In the genomic region with DNA sequence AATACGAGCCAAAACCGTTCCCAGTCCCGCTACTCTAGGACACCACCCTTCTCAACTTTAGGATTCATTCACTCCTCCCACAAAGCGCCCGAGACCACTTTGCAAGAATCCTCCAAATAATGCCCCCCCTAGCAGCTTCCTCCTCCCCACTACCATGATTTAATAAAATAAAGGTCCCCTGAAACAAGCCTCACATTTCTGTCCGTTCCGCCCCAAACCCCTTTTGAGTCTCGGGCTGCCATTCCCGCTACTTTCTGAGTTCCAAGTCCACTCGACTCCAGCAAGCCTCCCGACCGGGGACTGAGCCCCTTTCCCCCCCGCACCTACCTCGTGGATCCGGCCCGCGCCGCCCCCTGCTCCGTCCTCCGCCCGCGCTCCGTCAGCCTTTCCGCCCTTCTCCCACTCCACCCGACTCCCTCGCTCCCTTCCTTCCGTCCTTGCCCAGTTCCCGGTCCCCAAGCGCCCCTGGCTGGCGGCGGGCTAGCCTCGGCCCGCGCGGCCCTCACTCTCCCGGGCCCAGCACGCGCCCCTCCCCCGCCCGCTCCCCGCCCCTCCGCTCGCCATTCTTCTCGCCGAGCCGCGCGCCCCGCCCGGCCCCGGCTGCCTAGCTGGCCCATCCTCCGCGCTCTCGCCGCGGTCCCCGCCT, we compare ENCODE assay signal across 8 mouse cellular contexts. TPM values are rescaled to one million over a fixed set of nuclear protein-coding genes. Genes with fewer than 3 reads are reported as not detected.
DNase-seq lines count a peak whose midpoint lies in the region; ATAC-seq and TF ChIP-seq lines count a peak whose summit lies in the region.

No protein-coding gene starts in this region.

- DNase-seq in kidney, adult 2 months, result no peak
- DNase-seq in kidney, postnatal 36 days, result no peak
- DNase-seq in MEL-GATA-1-ER (ENCODE audit: extremely low read depth, low read depth), result peak; percentile 11
- peak; percentile 83 for DNase-seq in embryonic facial prominence, embryonic 10.5 days (ENCODE audit: low spot score)
- DNase-seq in spleen, postnatal 10 days (ENCODE audit: low spot score in 2 of 2), result no peak

- no peaks in the 10 kb centered on the region for H3K27me3 ChIP-seq in kidney, adult 2 months (replicated peaks; ENCODE audit: control insufficient read depth, insufficient read depth, low read length)
- H3K27me3 ChIP-seq in embryonic facial prominence, embryonic 10.5 days (replicated peaks; ENCODE audit: low read depth, poor library complexity, severe bottlenecking), result no peaks in the 10 kb centered on the region
- H3K27me3 ChIP-seq in hindbrain, embryonic 15.5 days, result no peaks in the 10 kb centered on the region
- H3K27me3 ChIP-seq in lung, embryonic 16.5 days (ENCODE audit: control insufficient read depth, insufficient read depth, low read depth, low read length), result no peaks in the 10 kb centered on the region
- H3K27me3 ChIP-seq in stomach, embryonic 15.5 days (replicated peaks), result no peaks in the 10 kb centered on the region

- peak; percentile 80 for ATAC-seq in hindbrain, embryonic 15.5 days (ENCODE audit: low FRiP score, low read depth)
- ATAC-seq in lung, embryonic 16.5 days (ENCODE audit: low read depth), result peak; percentile 85
- peak; percentile 82 for ATAC-seq in stomach, embryonic 15.5 days (ENCODE audit: insufficient read depth, low FRiP score, low read depth)

- H3K9ac ChIP-seq in hindbrain, embryonic 15.5 days, result peak overlapping the region; percentile 94
- H3K9ac ChIP-seq in lung, embryonic 16.5 days (ENCODE audit: low read length), result peak overlapping the region; percentile 97
- peak overlapping the region; percentile 84 for H3K9ac ChIP-seq in stomach, embryonic 15.5 days

- TF ChIP-seq POLR2A in kidney, adult 2 months (IDR thresholded peaks at IDR 0.05; ENCODE audit: low read depth, low read length), result no peak

- H3K9me3 ChIP-seq in embryonic facial prominence, embryonic 10.5 days, result no peaks in the 10 kb centered on the region
- H3K9me3 ChIP-seq in hindbrain, embryonic 15.5 days, result no peaks in the 10 kb centered on the region
- no peaks in the 10 kb centered on the region for H3K9me3 ChIP-seq in lung, embryonic 16.5 days (ENCODE audit: control insufficient read depth, low read length)
- H3K9me3 ChIP-seq in stomach, embryonic 15.5 days, result no peaks in the 10 kb centered on the region

- H3K36me3 ChIP-seq in kidney, adult 2 months (ENCODE audit: control insufficient read depth, insufficient read depth, low read length), result no peaks in the 10 kb centered on the region; the same call in 1 of the 2 replicates
- H3K36me3 ChIP-seq in embryonic facial prominence, embryonic 10.5 days (replicated peaks), result peaks cover 53% of the 10 kb centered on the region
- peaks cover 11% of the 10 kb centered on the region; the same call in 1 of the 2 replicates for H3K36me3 ChIP-seq in hindbrain, embryonic 15.5 days
- 0 out of 2 replicates have a peak, but pooled peaks cover 7% of the 10 kb centered on the region for H3K36me3 ChIP-seq in lung, embryonic 16.5 days (ENCODE audit: control insufficient read depth, insufficient read depth, low read length)
- H3K36me3 ChIP-seq in stomach, embryonic 15.5 days, result no peaks in the 10 kb centered on the region; the same call in 1 of the 2 replicates

- under 1% methylated on average over 54 of the region's 57 CpGs for WGBS in kidney, adult 2 months
- 1% methylated on average over 57 of the region's 57 CpGs for WGBS in embryonic facial prominence, embryonic 10.5 days
- under 1% methylated on average over 46 of the region's 57 CpGs for WGBS in hindbrain, embryonic 15.5 days
- WGBS in lung, embryonic 16.5 days, result under 1% methylated on average over 55 of the region's 57 CpGs
- WGBS in stomach, embryonic 15.5 days, result under 1% methylated on average over 51 of the region's 57 CpGs

- no peak for TF ChIP-seq CTCF in kidney, adult 2 months (conservative IDR thresholded peaks at IDR 0.05; ENCODE audit: insufficient read depth, insufficient read length, low read depth, low read length)

- H3K4me1 ChIP-seq in kidney, adult 2 months (ENCODE audit: control insufficient read depth, insufficient read depth, low read length), result peaks cover 10% of the 10 kb centered on the region; the same call in 1 of the 2 replicates
- peaks cover 37% of the 10 kb centered on the region for H3K4me1 ChIP-seq in embryonic facial prominence, embryonic 10.5 days
- H3K4me1 ChIP-seq in hindbrain, embryonic 15.5 days (replicated peaks), result peaks cover 25% of the 10 kb centered on the region
- peaks cover 24% of the 10 kb centered on the region for H3K4me1 ChIP-seq in lung, embryonic 16.5 days (replicated peaks; ENCODE audit: control insufficient read depth, insufficient read depth, low read length)
- H3K4me1 ChIP-seq in stomach, embryonic 15.5 days, result peaks cover 7% of the 10 kb centered on the region

- peak overlapping the region; percentile 89 for H3K4me2 ChIP-seq in hindbrain, embryonic 15.5 days
- peak overlapping the region; percentile 83 for H3K4me2 ChIP-seq in lung, embryonic 16.5 days (ENCODE audit: low read depth, low read length)
- peak overlapping the region; percentile 66 for H3K4me2 ChIP-seq in stomach, embryonic 15.5 days

- peak overlapping the region; percentile 100 for H3K4me3 ChIP-seq in kidney, adult 2 months (ENCODE audit: insufficient read depth, low read depth, low read length)
- peak overlapping the region; percentile 97 for H3K4me3 ChIP-seq in embryonic facial prominence, embryonic 10.5 days
- peak overlapping the region; percentile 99 for H3K4me3 ChIP-seq in hindbrain, embryonic 15.5 days
- H3K4me3 ChIP-seq in lung, embryonic 16.5 days (ENCODE audit: low read length), result peak overlapping the region; percentile 94
- peak overlapping the region; percentile 88 for H3K4me3 ChIP-seq in stomach, embryonic 15.5 days (replicated peaks)

- H3K27ac ChIP-seq in kidney, adult 2 months (ENCODE audit: insufficient read depth, low read depth, low read length), result peak overlapping the region; percentile 84
- peak overlapping the region; percentile 100 for H3K27ac ChIP-seq in embryonic facial prominence, embryonic 10.5 days (replicated peaks)
- peak overlapping the region; percentile 95 for H3K27ac ChIP-seq in hindbrain, embryonic 15.5 days (replicated peaks)
- H3K27ac ChIP-seq in lung, embryonic 16.5 days (ENCODE audit: low read length), result peak overlapping the region; percentile 96
- H3K27ac ChIP-seq in stomach, embryonic 15.5 days, result peak overlapping the region; percentile 94

RNA-seq across cellular contexts. Expression of a gene that starts 0.5 kb away (rescaled TPM):
- polyA plus RNA-seq in kidney, adult 2 months (2012; rRNA removed), result 24.1 and 24.5 TPM in 2 replicates
- polyA plus RNA-seq in embryonic facial prominence, embryonic 10.5 days (2016; fragmentation: Nextera tagmentation; extraction: Ambion mirVana), result 100 and 103 TPM in 2 replicates
- 42.2 and 42.5 TPM in 2 replicates for polyA plus RNA-seq in hindbrain, embryonic 15.5 days (2015; fragmentation: Nextera tagmentation; extraction: Ambion mirVana)
- polyA plus RNA-seq in lung, embryonic 16.5 days (2015; fragmentation: Nextera tagmentation; extraction: Ambion mirVana), result 54.4 and 59.7 TPM in 2 replicates
- polyA plus RNA-seq in stomach, embryonic 15.5 days (2015; fragmentation: Nextera tagmentation; extraction: Ambion mirVana), result 62.6 and 65.7 TPM in 2 replicates

RNA-seq across cellular contexts. Expression of a gene that starts 22.9 kb away (rescaled TPM):
- 0.72 and 0.98 TPM in 2 replicates for polyA plus RNA-seq in kidney, adult 2 months (2012; rRNA removed)
- polyA plus RNA-seq in embryonic facial prominence, embryonic 10.5 days (2016; fragmentation: Nextera tagmentation; extraction: Ambion mirVana), result 0.05 and 0.17 TPM in 2 replicates
- 0.92 and 1.5 TPM in 2 replicates for polyA plus RNA-seq in hindbrain, embryonic 15.5 days (2015; fragmentation: Nextera tagmentation; extraction: Ambion mirVana)
- polyA plus RNA-seq in lung, embryonic 16.5 days (2015; fragmentation: Nextera tagmentation; extraction: Ambion mirVana), result 0.23 and 0.24 TPM in 2 replicates
- polyA plus RNA-seq in stomach, embryonic 15.5 days (2015; fragmentation: Nextera tagmentation; extraction: Ambion mirVana), result 0.23 and 0.62 TPM in 2 replicates

RNA-seq across cellular contexts. Expression of a gene that starts 42.6 kb away (rescaled TPM):
- 9.4 and 10.4 TPM in 2 replicates for polyA plus RNA-seq in kidney, adult 2 months (2012; rRNA removed)
- 11.6 and 12.3 TPM in 2 replicates for polyA plus RNA-seq in embryonic facial prominence, embryonic 10.5 days (2016; fragmentation: Nextera tagmentation; extraction: Ambion mirVana)
- polyA plus RNA-seq in hindbrain, embryonic 15.5 days (2015; fragmentation: Nextera tagmentation; extraction: Ambion mirVana), result 6.5 and 6.7 TPM in 2 replicates
- 15.0 and 15.7 TPM in 2 replicates for polyA plus RNA-seq in lung, embryonic 16.5 days (2015; fragmentation: Nextera tagmentation; extraction: Ambion mirVana)
- polyA plus RNA-seq in stomach, embryonic 15.5 days (2015; fragmentation: Nextera tagmentation; extraction: Ambion mirVana), result 15.8 and 17.6 TPM in 2 replicates

Comparison
In these comparisons a context has a peak if more than half of its experiments do, and no peak if none do; other contexts are left out.
1. DNase-seq: peak in MEL-GATA-1-ER (single experiment) and embryonic facial prominence, embryonic 10.5 days (single experiment); none in kidney, adult 2 months (single experiment), kidney, postnatal 36 days (0 of 2) and spleen, postnatal 10 days (0 of 2).
2. Peak in every context shown above with its lines, with median percentiles within 50 percentile points of each other: H3K27ac ChIP-seq, H3K4me3 ChIP-seq, ATAC-seq, H3K4me2 ChIP-seq and H3K9ac ChIP-seq.